Mouse (Mus musculus) ES-E14 (cell line): ENCODE results near the gene Prdx6b. TPM values are rescaled to one million over a fixed set of nuclear protein-coding genes. Genes with fewer than 3 reads are reported as not detected.

Source experiments
- DNase-seq: peaks from one replicate; pipeline ENCODE4 v3.0.0-alpha.2; 2013; ENCODE audit warnings: low read depth, low spot score
- H3K27ac ChIP-seq: 2 replicates; pipeline ENCODE4 v1.5.1; 2012; ENCODE audit warnings: low read depth, mild to moderate bottlenecking, low read length, moderate library complexity, mixed read lengths; ENCODE audit not compliant: poor library complexity, insufficient read depth, severe bottlenecking
- H3K36me3 ChIP-seq: 2 replicates; pipeline ENCODE4 v1.6.1; 2012; ENCODE audit warnings: mild to moderate bottlenecking, low read length, moderate library complexity, mixed read lengths; ENCODE audit not compliant: control insufficient read depth, poor library complexity, insufficient read depth, severe bottlenecking
- H3K4me1 ChIP-seq, 2 experiments: fragments of 150-350 bp in 1 of 2; sonication (generic) in 1 of 2; 2 replicates each; pipeline ENCODE4 v1.6.1; 2012; ENCODE audit warnings: low read length in 2 of 2, mild to moderate bottlenecking in 1 of 2, mixed read lengths in 1 of 2; ENCODE audit not compliant: control insufficient read depth in 2 of 2, insufficient read depth in 2 of 2, poor library complexity in 1 of 2
- H3K4me3 ChIP-seq, 2 experiments: fragments of 150-350 bp in 1 of 2; sonication (generic) in 1 of 2; 2 replicates each; pipeline ENCODE4 v1.5.1; 2012; ENCODE audit warnings: low read length in 2 of 2, low read depth in 1 of 2, mild to moderate bottlenecking in 1 of 2, mixed read lengths in 1 of 2; ENCODE audit not compliant: insufficient read depth in 1 of 2, poor library complexity in 1 of 2, severe bottlenecking in 1 of 2
- H3K9ac ChIP-seq: 2 replicates; pipeline ENCODE4 v1.6.1; 2012; ENCODE audit warnings: low read depth, mild to moderate bottlenecking, low read length, mixed read lengths; ENCODE audit not compliant: poor library complexity, insufficient read depth, severe bottlenecking
- H3K9me3 ChIP-seq: fragments of 150-350 bp; sonication (generic); 2 replicates; pipeline ENCODE4 v1.6.1; 2012; ENCODE audit warnings: low read depth, mild to moderate bottlenecking, low read length; ENCODE audit not compliant: control insufficient read depth, insufficient read depth
- CHD2 ChIP-seq: IDR thresholded peaks from 2 replicates; pipeline ENCODE4 v1.6.1; 2014; ENCODE audit warnings: mild to moderate bottlenecking, low read depth, low read length, inconsistent platforms
- HCFC1 ChIP-seq: IDR thresholded peaks from 2 replicates; pipeline ENCODE4 v1.6.1; 2012; ENCODE audit warnings: low read length, inconsistent platforms, borderline replicate concordance; ENCODE audit not compliant: insufficient read depth
- MAFK ChIP-seq: IDR thresholded peaks from 2 replicates; pipeline ENCODE4 v1.6.1; 2014; ENCODE audit warnings: mild to moderate bottlenecking, low read depth, low read length, inconsistent platforms; ENCODE audit not compliant: insufficient read depth
- ZC3H11A ChIP-seq: IDR thresholded peaks from 2 replicates; pipeline ENCODE4 v1.6.1; 2012; ENCODE audit warnings: low read depth, mild to moderate bottlenecking, inconsistent platforms, low read length, borderline replicate concordance
- ZNF384 ChIP-seq: IDR thresholded peaks from 2 replicates; pipeline ENCODE4 v1.6.1; 2012; ENCODE audit warnings: low read depth, low read length, inconsistent platforms
- in situ Hi-C, 2 experiments: fragments of 600-800 bp; cut with MboI; formaldehyde crosslinking; loops; one replicate each; pipeline ENCODE4 v1.15.1; 2025; ENCODE audit warnings: low sequenced_read_pairs in 2 of 2, inconsistent platforms in 1 of 2; ENCODE audit not compliant: unreplicated experiment in 2 of 2
- total RNA-seq: library from RNA; depleted of rRNA; stranded (reverse); fragments of 300-350 nt; gene quantifications from 2 replicates; pipeline ENCODE4 v1.2.3, GENCODE M21; 2012

Gene Prdx6b
- total RNA-seq, 1 experiment, result not detected

DNA sequence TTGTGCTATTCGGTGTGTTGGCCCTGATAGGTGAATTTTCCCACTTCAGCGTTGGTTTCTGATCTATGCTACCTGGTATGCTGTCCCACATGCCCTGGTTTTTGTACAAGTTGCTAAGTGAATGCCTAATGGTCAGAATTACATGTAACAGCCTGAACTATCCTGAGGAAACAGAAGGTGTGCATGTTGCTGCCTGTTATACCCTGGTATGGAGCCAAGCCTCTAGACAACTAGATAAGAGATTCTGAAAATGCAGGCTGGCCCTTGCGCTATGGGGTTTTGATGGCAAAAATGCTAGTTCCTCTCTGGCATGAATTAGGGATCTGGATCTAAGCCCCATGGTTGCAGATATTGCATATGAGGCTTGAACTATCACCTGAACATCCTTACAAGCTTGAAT lies 15.4 kb downstream of the Prdx6b start:
- no peaks in the 10 kb centered on the region for H3K4me1 ChIP-seq
- H3K36me3 ChIP-seq, result no peaks in the 10 kb centered on the region
- in situ Hi-C loops, result no loop called here
- H3K4me3 ChIP-seq, result no peak overlapping the region
- DNase-seq, result no peak
- H3K9me3 ChIP-seq, result no peaks in the 10 kb centered on the region
- TF ChIP-seq ZC3H11A, result no peak
- no peak overlapping the region for H3K27ac ChIP-seq
- H3K9ac ChIP-seq, result no peak overlapping the region

DNA sequence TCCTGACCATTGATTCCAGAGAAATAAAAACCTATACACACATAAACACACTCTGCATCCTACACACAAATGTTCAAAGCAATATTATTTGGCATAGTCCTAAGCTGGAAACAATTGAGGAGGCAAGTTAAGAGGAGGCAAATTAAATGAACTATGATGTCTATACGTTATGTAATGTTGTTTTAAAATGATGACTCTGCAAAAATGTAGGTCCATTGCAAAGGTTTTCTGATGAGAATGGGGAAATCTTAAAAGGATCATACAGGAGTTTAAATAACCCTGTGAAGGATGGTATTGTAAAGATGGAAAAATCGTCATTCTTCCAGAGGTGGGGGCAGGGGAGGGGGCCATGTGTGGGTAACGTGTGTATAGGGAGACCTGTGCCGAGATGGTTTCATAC lies 17.5 kb downstream of the Prdx6b start:
- TF ChIP-seq ZC3H11A (no peak), MAFK (peak; percentile 66; the same call in 1 of the 2 replicates), ZNF384 (no peak)

DNA sequence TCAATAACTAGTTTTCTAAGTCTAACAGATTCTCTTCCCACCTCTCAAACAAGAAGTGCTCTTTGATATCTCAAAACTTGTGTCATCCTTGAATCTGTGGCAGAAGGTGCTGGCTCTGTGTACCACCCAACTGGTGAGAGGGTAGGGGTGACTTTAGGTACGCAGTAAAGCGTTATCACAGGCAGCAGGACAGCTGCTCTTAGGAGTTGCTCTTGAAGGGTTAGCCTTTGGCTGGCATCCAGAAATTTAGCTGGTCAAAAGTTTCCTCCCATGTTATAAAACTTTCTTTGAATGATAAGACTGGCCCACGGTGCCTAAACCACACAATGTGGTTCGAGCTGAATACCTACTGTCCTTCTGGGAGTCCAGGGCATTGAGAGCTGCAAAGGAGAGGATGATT lies 18.5 kb downstream of the Prdx6b start:
- H3K4me3 ChIP-seq, result no peak overlapping the region
- DNase-seq, result no peak
- no peaks in the 10 kb centered on the region for H3K9me3 ChIP-seq

More for the DNA sequence above, 17.5 kb downstream of the Prdx6b start:
- Histone ChIP-seq H3K36me3 (no peaks in the 10 kb centered on the region), H3K4me3 (no peak overlapping the region), H3K4me1 (no peaks in the 10 kb centered on the region), H3K9me3 (no peaks in the 10 kb centered on the region), H3K9ac (no peak overlapping the region), H3K27ac (no peak overlapping the region)
- no peak for DNase-seq
- in situ Hi-C loops, result no loop called here

DNA sequence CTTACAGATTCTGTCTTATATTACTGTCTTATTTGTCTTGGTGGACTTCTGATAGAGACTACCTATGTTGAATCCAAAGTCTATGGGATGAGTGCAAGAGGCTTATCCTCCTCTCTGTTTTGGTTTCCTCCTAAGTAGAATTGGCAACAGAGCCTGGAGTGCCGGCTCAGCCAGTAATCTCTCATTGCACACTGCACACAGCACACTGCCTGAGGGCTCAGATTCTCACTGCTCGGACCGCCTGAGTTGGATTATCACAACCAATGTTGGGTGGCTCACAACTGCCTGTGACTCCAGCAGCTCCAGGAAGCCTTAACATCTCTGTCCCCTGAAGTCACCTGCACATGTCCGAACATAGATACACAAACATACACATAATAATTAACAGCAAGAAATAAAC lies 19.1 kb downstream of the Prdx6b start:
- no peaks in the 10 kb centered on the region for H3K4me1 ChIP-seq
- no peak overlapping the region for H3K9ac ChIP-seq
- H3K4me3 ChIP-seq, result no peak overlapping the region
- in situ Hi-C loops, result no loop called here
- no peak for TF ChIP-seq ZC3H11A
- TF ChIP-seq HCFC1, result no peak
- TF ChIP-seq ZNF384, result no peak
- TF ChIP-seq MAFK, result no peak
- no peak for TF ChIP-seq CHD2
- no peak overlapping the region for H3K27ac ChIP-seq
- no peak for DNase-seq
- H3K36me3 ChIP-seq, result no peaks in the 10 kb centered on the region
- no peaks in the 10 kb centered on the region for H3K9me3 ChIP-seq

More for the DNA sequence above, 18.5 kb downstream of the Prdx6b start:
- TF ChIP-seq MAFK (no peak), ZC3H11A (no peak)
- Histone ChIP-seq H3K4me1 (no peaks in the 10 kb centered on the region), H3K36me3 (no peaks in the 10 kb centered on the region), H3K27ac (no peak overlapping the region), H3K9ac (no peak overlapping the region)
- in situ Hi-C loops, result no loop called here

DNA sequence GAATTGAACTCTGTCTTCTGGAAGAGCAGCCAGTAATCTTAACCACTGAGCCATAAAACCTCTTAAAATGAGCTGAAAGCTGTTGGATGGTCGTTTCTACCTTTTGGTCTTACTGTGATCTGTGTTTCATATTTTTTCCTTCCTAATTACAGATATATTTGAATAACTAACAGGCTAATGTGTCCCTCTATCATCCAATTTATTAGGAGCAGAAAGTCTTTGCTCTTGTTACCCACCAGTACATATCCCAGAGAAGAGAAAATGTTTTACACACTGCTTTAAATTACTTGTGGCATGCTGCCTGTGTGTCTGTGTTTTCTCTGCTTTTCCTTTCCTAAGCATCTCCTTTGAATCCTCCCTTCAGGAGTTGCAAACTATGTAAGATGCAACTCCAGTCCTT lies 21.9 kb downstream of the Prdx6b start:
- TF ChIP-seq CHD2 (no peak), ZNF384 (no peak), ZC3H11A (no peak), MAFK (no peak), HCFC1 (no peak)
- H3K9ac ChIP-seq, result no peak overlapping the region
- no peak for DNase-seq
- no peaks in the 10 kb centered on the region for H3K9me3 ChIP-seq
- H3K27ac ChIP-seq, result no peak overlapping the region
- no peak overlapping the region for H3K4me3 ChIP-seq
- peaks cover 3% of the 10 kb centered on the region for H3K36me3 ChIP-seq
- H3K4me1 ChIP-seq, result no peaks in the 10 kb centered on the region
- in situ Hi-C loops, result no loop called here
